ENCODE assay signal across 8 mouse cellular contexts in the genomic region with DNA sequence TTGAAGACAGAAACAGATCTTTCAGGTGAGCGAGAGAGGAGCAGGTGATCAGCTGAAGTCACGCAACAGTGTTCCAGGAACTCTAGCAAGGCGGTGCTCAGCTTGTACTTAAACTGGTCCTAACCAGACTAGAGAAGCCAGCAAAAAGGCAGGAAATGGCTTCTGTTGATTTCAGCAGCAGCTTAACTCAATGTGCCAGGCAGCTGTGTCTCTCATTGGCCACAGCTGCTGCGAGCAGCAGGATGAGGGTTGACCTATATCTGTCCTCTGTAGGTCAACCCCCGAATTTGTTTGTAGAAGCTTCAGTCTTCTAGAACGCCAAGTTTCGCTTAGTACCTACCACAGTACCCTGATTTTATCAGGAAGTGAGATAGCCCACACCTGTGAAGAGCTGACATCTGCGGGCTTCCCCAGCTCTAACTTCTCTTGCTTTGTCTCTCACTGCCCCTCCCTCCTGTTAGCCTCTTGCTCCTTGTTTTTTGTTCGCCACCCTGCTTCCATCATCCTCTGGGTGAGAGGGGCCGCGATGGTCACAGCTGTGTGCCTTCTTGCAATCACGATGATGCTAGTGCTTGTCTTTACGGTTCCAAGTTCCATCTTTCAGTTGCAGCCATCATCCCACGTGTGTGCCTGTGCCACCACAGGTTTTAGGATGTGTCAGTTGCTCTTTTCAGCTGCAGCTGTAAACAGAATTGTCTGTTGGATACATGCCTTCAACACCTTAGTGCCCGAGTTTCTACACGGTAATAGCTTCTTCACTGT. TPM values are rescaled to one million over a fixed set of nuclear protein-coding genes. Genes with fewer than 3 reads are reported as not detected.
DNase-seq lines count a peak whose midpoint lies in the region; ATAC-seq and TF ChIP-seq lines count a peak whose summit lies in the region.
"Had no signal": no experiment of that assay in that cellular context is flagged by ENCODE, and none has a peak within 500 bp of the region (broad histone marks: within the 10 kb centered on the region; RNA-seq: fewer than 3 reads in every experiment).

No protein-coding gene starts in this region.

- ATAC-seq in neural tube, embryonic 14.5 days (ENCODE audit: low read depth): peak; percentile 17; the same call in 1 of the 2 replicates
- ATAC-seq in liver, embryonic 12.5 days: no peak
- ATAC-seq in forebrain, embryonic 13.5 days: no peak

- no peak for TF ChIP-seq POLR2A in cerebellum, adult 2 months (IDR thresholded peaks at IDR 0.05; ENCODE audit: borderline replicate concordance, insufficient read depth, low read length)

- no peak overlapping the region for H3K9ac ChIP-seq in neural tube, embryonic 14.5 days (replicated peaks; ENCODE audit: low read depth, low read length)
- H3K9ac ChIP-seq in liver, embryonic 12.5 days: peak overlapping the region; percentile 10; the same call in 1 of the 2 replicates
- no peak overlapping the region for H3K9ac ChIP-seq in forebrain, embryonic 13.5 days
- H3K9ac ChIP-seq: embryonic facial prominence, embryonic 15.5 days had no signal

- H3K9me3 ChIP-seq in neural tube, embryonic 14.5 days (ENCODE audit: control insufficient read depth, low read length): no peaks in the 10 kb centered on the region
- no peaks in the 10 kb centered on the region for H3K9me3 ChIP-seq in liver, embryonic 12.5 days (replicated peaks)
- no peaks in the 10 kb centered on the region for H3K9me3 ChIP-seq in forebrain, embryonic 13.5 days (replicated peaks)
- H3K9me3 ChIP-seq: embryonic facial prominence, embryonic 15.5 days had no signal

- H3K4me2 ChIP-seq in neural tube, embryonic 14.5 days (ENCODE audit: low read depth, low read length): no peak overlapping the region
- peak overlapping the region; percentile 46 for H3K4me2 ChIP-seq in liver, embryonic 12.5 days
- no peak overlapping the region for H3K4me2 ChIP-seq in forebrain, embryonic 13.5 days
- H3K4me2 ChIP-seq: embryonic facial prominence, embryonic 15.5 days had no signal

- no peak for TF ChIP-seq CTCF in cerebellum, adult 2 months (IDR thresholded peaks at IDR 0.05; ENCODE audit: borderline replicate concordance, insufficient read depth, low read depth, low read length)

- 89% methylated on average over 16 of the region's 16 CpGs for WGBS in neural tube, embryonic 14.5 days
- WGBS in liver, embryonic 12.5 days (ENCODE audit: insufficient replicate concordance): 63% methylated on average over 16 of the region's 16 CpGs
- 92% methylated on average over 16 of the region's 16 CpGs for WGBS in forebrain, embryonic 13.5 days
- 87% methylated on average over 16 of the region's 16 CpGs for WGBS in cerebellum, adult 2 months

- H3K4me1 ChIP-seq in neural tube, embryonic 14.5 days (ENCODE audit: control insufficient read depth, insufficient read depth, low read length): 0 out of 2 replicates have a peak, but pooled peaks cover 4% of the 10 kb centered on the region
- H3K4me1 ChIP-seq in liver, embryonic 12.5 days: peaks cover 48% of the 10 kb centered on the region
- H3K4me1 ChIP-seq in forebrain, embryonic 13.5 days: peaks cover 10% of the 10 kb centered on the region
- H3K4me1 ChIP-seq in cerebellum, adult 2 months (ENCODE audit: control insufficient read depth, insufficient read depth, low read length): no peaks in the 10 kb centered on the region
- H3K4me1 ChIP-seq: embryonic facial prominence, embryonic 15.5 days had no signal

- H3K36me3 ChIP-seq in neural tube, embryonic 14.5 days (ENCODE audit: control insufficient read depth, insufficient read depth, low read length): no peaks in the 10 kb centered on the region
- no peaks in the 10 kb centered on the region for H3K36me3 ChIP-seq in liver, embryonic 12.5 days
- H3K36me3 ChIP-seq in forebrain, embryonic 13.5 days (ENCODE audit: poor library complexity, severe bottlenecking): no peaks in the 10 kb centered on the region
- H3K36me3 ChIP-seq: embryonic facial prominence, embryonic 15.5 days had no signal

- no peak for DNase-seq in neural tube, embryonic 10.5 days (ENCODE audit: extremely low spot score, low spot score)
- DNase-seq in spleen, adult 12 weeks (ENCODE audit: low spot score): peak; percentile 55
- no peak for DNase-seq in cerebellum, adult 2 months
- no peak for DNase-seq in left cerebral cortex, adult 9 months (ENCODE audit: low spot score in 2 of 2)

- no peak overlapping the region for H3K27ac ChIP-seq in neural tube, embryonic 14.5 days (ENCODE audit: low read depth, low read length)
- peak overlapping the region; percentile 49 for H3K27ac ChIP-seq in liver, embryonic 12.5 days
- no peak overlapping the region for H3K27ac ChIP-seq in forebrain, embryonic 13.5 days
- H3K27ac ChIP-seq in cerebellum, adult 2 months (ENCODE audit: insufficient read depth, low read length): no peak overlapping the region
- H3K27ac ChIP-seq: embryonic facial prominence, embryonic 15.5 days had no signal

- H3K27me3 ChIP-seq in neural tube, embryonic 14.5 days (ENCODE audit: control insufficient read depth, insufficient read depth, low read length): no peaks in the 10 kb centered on the region
- H3K27me3 ChIP-seq in liver, embryonic 12.5 days (replicated peaks): no peaks in the 10 kb centered on the region
- no peaks in the 10 kb centered on the region for H3K27me3 ChIP-seq in forebrain, embryonic 13.5 days
- no peaks in the 10 kb centered on the region for H3K27me3 ChIP-seq in cerebellum, adult 2 months (ENCODE audit: control insufficient read depth, insufficient read depth, low read length)
- H3K27me3 ChIP-seq: embryonic facial prominence, embryonic 15.5 days had no signal

- H3K4me3 ChIP-seq in neural tube, embryonic 14.5 days (ENCODE audit: low read depth, low read length): no peak overlapping the region
- H3K4me3 ChIP-seq in liver, embryonic 12.5 days: no peak overlapping the region
- H3K4me3 ChIP-seq in forebrain, embryonic 13.5 days: no peak overlapping the region
- H3K4me3 ChIP-seq in cerebellum, adult 2 months (replicated peaks; ENCODE audit: insufficient read depth, low read depth, low read length): no peak overlapping the region
- H3K4me3 ChIP-seq: embryonic facial prominence, embryonic 15.5 days had no signal

RNA-seq across cellular contexts. Expression of gene Glcci1, which starts 23.8 kb away (rescaled TPM):
- 11.3 and 12.8 TPM in 2 replicates for polyA plus RNA-seq in neural tube, embryonic 14.5 days (2014; fragmentation: Nextera tagmentation; extraction: Ambion mirVana)
- polyA plus RNA-seq in liver, embryonic 12.5 days (2016; fragmentation: Nextera tagmentation; extraction: Ambion mirVana): 1.6 and 1.8 TPM in 2 replicates
- polyA plus RNA-seq in forebrain, embryonic 13.5 days (2015; fragmentation: Nextera tagmentation; extraction: Ambion mirVana): 9.6 and 14.6 TPM in 2 replicates
- polyA plus RNA-seq in cerebellum, adult 2 months (2012; rRNA removed): 12.2 and 18.0 TPM in 2 replicates
